Mouse (Mus musculus): ENCODE measurements at regions not wholly inside any gene's neighbourhood (a gene's known extent, or its start where the extent isn't known, plus 50 kb on each side); places are given as distances from the start of the nearest gene placed in this dataset.

GRCm38 (mm10) chr19:30450869-30451542, 98.5 kb downstream of the Dkk1 start:
- no peak overlapping the region for H3K4me2 ChIP-seq

GRCm38 (mm10) chr19:30451543-30451920, 97.9 kb downstream of the Dkk1 start:
- Histone ChIP-seq H3K27me3 (replicated peaks; ENCODE audit: control insufficient read depth, insufficient read depth, low read length) (no peaks in the 10 kb centered on the region), H3K4me2 (no peak overlapping the region), H3K36me3 (ENCODE audit: control insufficient read depth, insufficient read depth, low read length) (no peaks in the 10 kb centered on the region), H3K9me3 (ENCODE audit: control insufficient read depth, low read length) (no peaks in the 10 kb centered on the region), H3K4me1 (replicated peaks; ENCODE audit: control insufficient read depth, insufficient read depth, low read length) (no peaks in the 10 kb centered on the region), H3K4me3 (ENCODE audit: low read depth, low read length) (no peak overlapping the region), H3K9ac (ENCODE audit: low read depth, low read length) (no peak overlapping the region), H3K27ac (ENCODE audit: low read depth, low read length) (no peak overlapping the region)
- no peak for ATAC-seq (replicated peaks; ENCODE audit: low FRiP score)
- no peak for DNase-seq (ENCODE audit: low spot score)
- 76% methylated on average over 8 of the region's 8 CpGs for WGBS

More at GRCm38 (mm10) chr19:30450869-30451542, 98.5 kb downstream of the Dkk1 start:
- Histone ChIP-seq H3K9me3 (ENCODE audit: control insufficient read depth, low read length) (no peaks in the 10 kb centered on the region), H3K36me3 (ENCODE audit: control insufficient read depth, insufficient read depth, low read length) (no peaks in the 10 kb centered on the region), H3K4me3 (ENCODE audit: low read depth, low read length) (no peak overlapping the region), H3K27ac (ENCODE audit: low read depth, low read length) (no peak overlapping the region), H3K9ac (ENCODE audit: low read depth, low read length) (no peak overlapping the region), H3K4me1 (replicated peaks; ENCODE audit: control insufficient read depth, insufficient read depth, low read length) (no peaks in the 10 kb centered on the region), H3K27me3 (replicated peaks; ENCODE audit: control insufficient read depth, insufficient read depth, low read length) (no peaks in the 10 kb centered on the region)
- 82% methylated on average over 13 of the region's 13 CpGs for WGBS
- ATAC-seq (replicated peaks; ENCODE audit: low FRiP score): no peak
- no peak for DNase-seq (ENCODE audit: low spot score)

- no peaks in the 10 kb centered on the region for H3K27me3 ChIP-seq (replicated peaks; ENCODE audit: control insufficient read depth, insufficient read depth, low read length)
- H3K36me3 ChIP-seq (ENCODE audit: control insufficient read depth, insufficient read depth, low read length): no peaks in the 10 kb centered on the region
- no peak overlapping the region for H3K4me3 ChIP-seq (ENCODE audit: low read depth, low read length)
- no peak overlapping the region for H3K4me2 ChIP-seq
- no peaks in the 10 kb centered on the region for H3K9me3 ChIP-seq (ENCODE audit: control insufficient read depth, low read length)
- 67% methylated on average over 11 of the region's 11 CpGs for WGBS
- H3K27ac ChIP-seq (ENCODE audit: low read depth, low read length): no peak overlapping the region
- no peaks in the 10 kb centered on the region for H3K4me1 ChIP-seq (replicated peaks; ENCODE audit: control insufficient read depth, insufficient read depth, low read length)
- no peak for DNase-seq (ENCODE audit: low spot score)
- ATAC-seq (replicated peaks; ENCODE audit: low FRiP score): no peak
- no peak overlapping the region for H3K9ac ChIP-seq (ENCODE audit: low read depth, low read length)
These were observed 96.8 kb downstream of the Dkk1 start for GRCm38 (mm10) chr19:30452671-30453070.

- H3K9me3 ChIP-seq (ENCODE audit: control insufficient read depth, low read length): no peaks in the 10 kb centered on the region
- H3K27ac ChIP-seq (ENCODE audit: low read depth, low read length): no peak overlapping the region
- no peak overlapping the region for H3K9ac ChIP-seq (ENCODE audit: low read depth, low read length)
- WGBS: 60% methylated on average over 4 of the region's 4 CpGs
- no peaks in the 10 kb centered on the region for H3K27me3 ChIP-seq (replicated peaks; ENCODE audit: control insufficient read depth, insufficient read depth, low read length)
- no peaks in the 10 kb centered on the region for H3K4me1 ChIP-seq (replicated peaks; ENCODE audit: control insufficient read depth, insufficient read depth, low read length)
- ATAC-seq (replicated peaks; ENCODE audit: low FRiP score): no peak
- no peak overlapping the region for H3K4me2 ChIP-seq
- no peaks in the 10 kb centered on the region for H3K36me3 ChIP-seq (ENCODE audit: control insufficient read depth, insufficient read depth, low read length)
- H3K4me3 ChIP-seq (ENCODE audit: low read depth, low read length): no peak overlapping the region
- no peak for DNase-seq (ENCODE audit: low spot score)
These were observed 66.0 kb downstream of the Dkk1 start for GRCm38 (mm10) chr19:30483436-30483835.

- Histone ChIP-seq H3K4me3 (ENCODE audit: low read depth, low read length) (no peak overlapping the region), H3K9ac (ENCODE audit: low read depth, low read length) (no peak overlapping the region), H3K4me2 (no peak overlapping the region), H3K36me3 (ENCODE audit: control insufficient read depth, insufficient read depth, low read length) (no peaks in the 10 kb centered on the region), H3K4me1 (replicated peaks; ENCODE audit: control insufficient read depth, insufficient read depth, low read length) (no peaks in the 10 kb centered on the region), H3K27me3 (replicated peaks; ENCODE audit: control insufficient read depth, insufficient read depth, low read length) (no peaks in the 10 kb centered on the region), H3K9me3 (ENCODE audit: control insufficient read depth, low read length) (no peaks in the 10 kb centered on the region), H3K27ac (ENCODE audit: low read depth, low read length) (no peak overlapping the region)
- DNase-seq (ENCODE audit: low spot score) (no peak), ATAC-seq (replicated peaks; ENCODE audit: low FRiP score) (no peak)
- WGBS: 60% methylated on average over 3 of the region's 3 CpGs
These were observed 59.7 kb downstream of the Dkk1 start for GRCm38 (mm10) chr19:30489786-30490185.

- H3K9me3 ChIP-seq (ENCODE audit: control insufficient read depth, low read length): no peaks in the 10 kb centered on the region
- ATAC-seq (replicated peaks; ENCODE audit: low FRiP score): no peak
- WGBS: 50% methylated on average over 9 of the region's 9 CpGs
- H3K4me3 ChIP-seq (ENCODE audit: low read depth, low read length): no peak overlapping the region
- H3K36me3 ChIP-seq (ENCODE audit: control insufficient read depth, insufficient read depth, low read length): no peaks in the 10 kb centered on the region
- H3K27me3 ChIP-seq (replicated peaks; ENCODE audit: control insufficient read depth, insufficient read depth, low read length): no peaks in the 10 kb centered on the region
- no peaks in the 10 kb centered on the region for H3K4me1 ChIP-seq (replicated peaks; ENCODE audit: control insufficient read depth, insufficient read depth, low read length)
- H3K4me2 ChIP-seq: no peak overlapping the region
- H3K9ac ChIP-seq (ENCODE audit: low read depth, low read length): no peak overlapping the region
- DNase-seq (ENCODE audit: low spot score): no peak
- H3K27ac ChIP-seq (ENCODE audit: low read depth, low read length): no peak overlapping the region
These were observed 58.5 kb downstream of the Dkk1 start for GRCm38 (mm10) chr19:30490916-30491315.
